Mouse (Mus musculus): ENCODE measurements around the gene Oas3. TPM values are rescaled to one million over a fixed set of nuclear protein-coding genes. Genes with fewer than 3 reads are reported as not detected.
A peak's percentile ranks its signal among the peaks of the same experiment; 100 is the strongest.

Oas3 gene
- polyA plus RNA-seq, 1 experiment from 2014 or later = 0.02 TPM

- no peaks in the 10 kb centered on the region for H3K9me3 ChIP-seq (replicated peaks)
- H3K4me1 ChIP-seq = no peaks in the 10 kb centered on the region
- 72% methylated on average over 2 of the region's 2 CpGs for WGBS
- H3K27me3 ChIP-seq (ENCODE audit: low read depth, poor library complexity, severe bottlenecking) = no peaks in the 10 kb centered on the region
- no peak overlapping the region for H3K27ac ChIP-seq (replicated peaks)
- H3K4me3 ChIP-seq = no peak overlapping the region
- no peaks in the 10 kb centered on the region for H3K36me3 ChIP-seq
- no peak for DNase-seq (ENCODE audit: low spot score)
These were observed 5.0 kb upstream of the Oas3 start for GRCm38 (mm10) chr5:120782446-120782845.

GRCm38 (mm10) chr5:120781646-120782045 lies 4.2 kb upstream of the Oas3 start:
- Histone ChIP-seq H3K36me3 (no peaks in the 10 kb centered on the region), H3K9me3 (replicated peaks) (no peaks in the 10 kb centered on the region), H3K4me1 (no peaks in the 10 kb centered on the region), H3K4me3 (no peak overlapping the region), H3K27me3 (ENCODE audit: low read depth, poor library complexity, severe bottlenecking) (no peaks in the 10 kb centered on the region), H3K27ac (replicated peaks) (no peak overlapping the region)
- WGBS = 100% methylated on average over 1 of the region's 1 CpGs
- DNase-seq (ENCODE audit: low spot score) = no peak

- WGBS = 68% methylated on average over 3 of the region's 3 CpGs
- Histone ChIP-seq H3K27me3 (ENCODE audit: low read depth, poor library complexity, severe bottlenecking) (no peaks in the 10 kb centered on the region), H3K4me3 (no peak overlapping the region), H3K9me3 (replicated peaks) (no peaks in the 10 kb centered on the region), H3K27ac (replicated peaks) (no peak overlapping the region), H3K4me1 (no peaks in the 10 kb centered on the region), H3K36me3 (no peaks in the 10 kb centered on the region)
- DNase-seq (ENCODE audit: low spot score) = no peak
These were observed 2.5 kb upstream of the Oas3 start for GRCm38 (mm10) chr5:120779922-120780321.

GRCm38 (mm10) chr5:120778941-120779340 lies 1.5 kb upstream of the Oas3 start:
- no peak overlapping the region for H3K4me3 ChIP-seq

GRCm38 (mm10) chr5:120776801-120777200 lies 660 bp downstream of the Oas3 start:
- 80% methylated on average over 5 of the region's 5 CpGs for WGBS
- Histone ChIP-seq H3K4me1 (no peaks in the 10 kb centered on the region), H3K27me3 (ENCODE audit: low read depth, poor library complexity, severe bottlenecking) (no peaks in the 10 kb centered on the region), H3K9me3 (replicated peaks) (no peaks in the 10 kb centered on the region), H3K27ac (replicated peaks) (no peak overlapping the region), H3K4me3 (no peak overlapping the region), H3K36me3 (no peaks in the 10 kb centered on the region)
- no peak for DNase-seq (ENCODE audit: low spot score)

More at GRCm38 (mm10) chr5:120778941-120779340, 1.5 kb upstream of the Oas3 start:
- Histone ChIP-seq H3K9me3 (replicated peaks) (no peaks in the 10 kb centered on the region), H3K36me3 (no peaks in the 10 kb centered on the region), H3K27ac (replicated peaks) (no peak overlapping the region), H3K4me1 (no peaks in the 10 kb centered on the region), H3K27me3 (ENCODE audit: low read depth, poor library complexity, severe bottlenecking) (no peaks in the 10 kb centered on the region)
- no peak for DNase-seq (ENCODE audit: low spot score)
- WGBS = 79% methylated on average over 2 of the region's 2 CpGs

- H3K36me3 ChIP-seq = no peaks in the 10 kb centered on the region
- no peak overlapping the region for H3K27ac ChIP-seq (replicated peaks)
- no peaks in the 10 kb centered on the region for H3K9me3 ChIP-seq (replicated peaks)
- no peak overlapping the region for H3K4me3 ChIP-seq
- no peaks in the 10 kb centered on the region for H3K27me3 ChIP-seq (ENCODE audit: low read depth, poor library complexity, severe bottlenecking)
- no peak for DNase-seq (ENCODE audit: low spot score)
- 87% methylated on average over 14 of the region's 14 CpGs for WGBS
- no peaks in the 10 kb centered on the region for H3K4me1 ChIP-seq
These were observed 2.0 kb downstream of the Oas3 start for GRCm38 (mm10) chr5:120775287-120775985.

GRCm38 (mm10) chr5:120769396-120769795 lies 8.1 kb downstream of the Oas3 start:
- H3K36me3 ChIP-seq = no peaks in the 10 kb centered on the region
- no peaks in the 10 kb centered on the region for H3K27me3 ChIP-seq (ENCODE audit: low read depth, poor library complexity, severe bottlenecking)
- H3K4me1 ChIP-seq = no peaks in the 10 kb centered on the region
- H3K4me3 ChIP-seq = no peak overlapping the region
- DNase-seq (ENCODE audit: low spot score) = no peak
- H3K9me3 ChIP-seq (replicated peaks) = no peaks in the 10 kb centered on the region
- 76% methylated on average over 3 of the region's 3 CpGs for WGBS
- H3K27ac ChIP-seq (replicated peaks) = no peak overlapping the region

GRCm38 (mm10) chr5:120765010-120765409 lies 12.5 kb downstream of the Oas3 start:
- Histone ChIP-seq H3K4me3 (no peak overlapping the region), H3K27ac (replicated peaks) (no peak overlapping the region), H3K27me3 (ENCODE audit: low read depth, poor library complexity, severe bottlenecking) (0 out of 2 replicates have a peak, but pooled peaks cover 2% of the 10 kb centered on the region), H3K9me3 (replicated peaks) (no peaks in the 10 kb centered on the region), H3K4me1 (no peaks in the 10 kb centered on the region), H3K36me3 (no peaks in the 10 kb centered on the region)
- 70% methylated on average over 8 of the region's 8 CpGs for WGBS
- no peak for DNase-seq (ENCODE audit: low spot score)

- no peak overlapping the region for H3K4me3 ChIP-seq
- H3K27me3 ChIP-seq (ENCODE audit: low read depth, poor library complexity, severe bottlenecking) = 0 out of 2 replicates have a peak, but pooled peaks cover 4% of the 10 kb centered on the region
- no peak overlapping the region for H3K27ac ChIP-seq (replicated peaks)
- H3K4me1 ChIP-seq = no peaks in the 10 kb centered on the region
- 28% methylated on average over 6 of the region's 6 CpGs for WGBS
- peak; percentile 21 for DNase-seq (ENCODE audit: low spot score)
- peaks cover 5% of the 10 kb centered on the region; the same call in 1 of the 2 replicates for H3K9me3 ChIP-seq (replicated peaks)
- H3K36me3 ChIP-seq = no peaks in the 10 kb centered on the region
These were observed 15.6 kb downstream of the Oas3 start for GRCm38 (mm10) chr5:120761901-120762300.

- no peak for DNase-seq (ENCODE audit: low spot score)
- Histone ChIP-seq H3K4me3 (no peak overlapping the region), H3K4me1 (no peaks in the 10 kb centered on the region), H3K27ac (replicated peaks) (no peak overlapping the region), H3K36me3 (no peaks in the 10 kb centered on the region), H3K9me3 (replicated peaks) (peaks cover 5% of the 10 kb centered on the region; the same call in 1 of the 2 replicates), H3K27me3 (ENCODE audit: low read depth, poor library complexity, severe bottlenecking) (no peaks in the 10 kb centered on the region)
- 90% methylated on average over 4 of the region's 4 CpGs for WGBS
These were observed 23.2 kb downstream of the Oas3 start for GRCm38 (mm10) chr5:120754215-120754614.

GRCm38 (mm10) chr5:120752786-120753185 lies 24.7 kb downstream of the Oas3 start:
- no peak overlapping the region for H3K27ac ChIP-seq (replicated peaks)
- 74% methylated on average over 3 of the region's 3 CpGs for WGBS
- no peak for DNase-seq (ENCODE audit: low spot score)
- H3K27me3 ChIP-seq (ENCODE audit: low read depth, poor library complexity, severe bottlenecking) = no peaks in the 10 kb centered on the region
- no peaks in the 10 kb centered on the region for H3K36me3 ChIP-seq
- no peaks in the 10 kb centered on the region for H3K4me1 ChIP-seq
- H3K4me3 ChIP-seq = no peak overlapping the region
- H3K9me3 ChIP-seq (replicated peaks) = no peaks in the 10 kb centered on the region

GRCm38 (mm10) chr5:120751206-120751605 lies 26.3 kb downstream of the Oas3 start:
- Histone ChIP-seq H3K4me3 (no peak overlapping the region), H3K27me3 (ENCODE audit: low read depth, poor library complexity, severe bottlenecking) (no peaks in the 10 kb centered on the region), H3K9me3 (replicated peaks) (no peaks in the 10 kb centered on the region), H3K27ac (replicated peaks) (no peak overlapping the region), H3K36me3 (no peaks in the 10 kb centered on the region), H3K4me1 (no peaks in the 10 kb centered on the region)
- no peak for DNase-seq (ENCODE audit: low spot score)
- WGBS = 72% methylated on average over 3 of the region's 3 CpGs

GRCm38 (mm10) chr5:120749688-120750087 lies 27.8 kb downstream of the Oas3 start, which contains the start of gene Oas2:
Gene Oas2, minus strand, starts transcription at chr5:120749853.
- no peaks in the 10 kb centered on the region for H3K4me1 ChIP-seq
- H3K9me3 ChIP-seq (replicated peaks) = no peaks in the 10 kb centered on the region
- no peak for DNase-seq (ENCODE audit: low spot score)
- H3K27me3 ChIP-seq (ENCODE audit: low read depth, poor library complexity, severe bottlenecking) = no peaks in the 10 kb centered on the region
- no peaks in the 10 kb centered on the region for H3K36me3 ChIP-seq
- 75% methylated on average over 5 of the region's 5 CpGs for WGBS
- H3K4me3 ChIP-seq = no peak within 1 kb of the TSS
- no peak within 1 kb of the TSS for H3K27ac ChIP-seq (replicated peaks)
